Comparison of ENCODE assay signal across 7 mouse cellular contexts in genomic region chr5:66423909-66424308, GRCm38 (mm10).
DNase-seq lines count a peak whose midpoint lies in the region; TF ChIP-seq lines count a peak whose summit lies in the region.

No protein-coding gene starts in this region.

- peak; percentile 81 for TF ChIP-seq CTCF in E14TG2a.4 (conservative IDR thresholded peaks at IDR 0.05; ENCODE audit: low read length)

- DNase-seq in kidney, adult 9 months = peak; percentile 66
- no peak for DNase-seq in kidney, adult 11 months
- DNase-seq in brain, adult 2 months (ENCODE audit: low read depth, low spot score) = peak; percentile 56
- DNase-seq in layer of hippocampus, postnatal 10 days (ENCODE audit: low spot score in 2 of 2) = peak; percentile 22 to 47
- DNase-seq in thymus, postnatal 4 days = no peak
- no peak for DNase-seq in gastrocnemius, postnatal 36 days

- peaks cover 4% of the 10 kb centered on the region; the same call in 1 of the 2 replicates for H3K36me3 ChIP-seq in E14TG2a.4 (ENCODE audit: insufficient read depth, low read length)

- H3K4me1 ChIP-seq in E14TG2a.4 (replicated peaks; ENCODE audit: low read depth, low read length) = peaks cover 18% of the 10 kb centered on the region

- no peaks in the 10 kb centered on the region for H3K9me3 ChIP-seq in E14TG2a.4 (ENCODE audit: low read length)

- intact Hi-C loops in gastrocnemius, postnatal 36 days (cut with DNase I) = no loop called here

- no peak overlapping the region for H3K4me3 ChIP-seq in E14TG2a.4 (replicated peaks; ENCODE audit: low read length)

- H3K27me3 ChIP-seq in E14TG2a.4 (ENCODE audit: insufficient read depth, low read length) = peaks cover 2% of the 10 kb centered on the region; the same call in 1 of the 2 replicates

Comparison
In these comparisons a context has a peak if more than half of its experiments do, and no peak if none do; other contexts are left out.
1. DNase-seq: peak in kidney, adult 9 months (single experiment), brain, adult 2 months (single experiment) and layer of hippocampus, postnatal 10 days (2 of 2); none in kidney, adult 11 months (single experiment), thymus, postnatal 4 days (single experiment) and gastrocnemius, postnatal 36 days (0 of 2).